Mouse (Mus musculus) stomach, embryonic 14.5 days (tissue): ENCODE data around the gene Srd5a1. TPM values are rescaled to one million over a fixed set of nuclear protein-coding genes. Genes with fewer than 3 reads are reported as not detected.
"Not testable (repeated sequence)": the region's sequence is repeated elsewhere in the genome, so short reads cannot be mapped to it uniquely, and the experiment has no call there.

Experiments
- ATAC-seq: fragments of 200-750 bp; cut with Nextera tagmentation; 2 replicates; pipeline ENCODE4 v1.8.0; 2017; ENCODE audit warnings: low read depth, moderate TSS enrichment; ENCODE audit not compliant: insufficient number of reproducible peaks, insufficient read depth, low FRiP score
- H3K27ac ChIP-seq: fragments of 300-500 bp; sonication (generic); 2 replicates; pipeline ENCODE4 v1.5.1; 2014; ENCODE audit warnings: mild to moderate bottlenecking, low read length, moderate library complexity, mixed read lengths
- H3K27me3 ChIP-seq: fragments of 300-500 bp; sonication (generic); 2 replicates; pipeline ENCODE4 v1.6.1; 2014; ENCODE audit warnings: low read length, control low read depth, mixed read lengths; ENCODE audit not compliant: control insufficient read depth, insufficient read depth
- H3K36me3 ChIP-seq: fragments of 300-500 bp; sonication (generic); 2 replicates; pipeline ENCODE4 v1.6.1; 2014; ENCODE audit warnings: mild to moderate bottlenecking, control low read depth, low read length, moderate library complexity, mixed read lengths; ENCODE audit not compliant: control insufficient read depth, insufficient read depth
- H3K4me1 ChIP-seq: fragments of 300-500 bp; sonication (generic); 2 replicates; pipeline ENCODE4 v1.6.1; 2014; ENCODE audit warnings: low read length, control low read depth, mixed read lengths; ENCODE audit not compliant: control insufficient read depth, insufficient read depth
- H3K4me2 ChIP-seq: fragments of 300-500 bp; sonication (generic); replicated peaks from 2 replicates; pipeline ENCODE4 v1.6.1; 2014; ENCODE audit warnings: low read depth, low read length, control low read depth
- H3K4me3 ChIP-seq: fragments of 300-500 bp; sonication (generic); 2 replicates; pipeline ENCODE4 v1.5.1; 2014; ENCODE audit warnings: low read depth, low read length, control low read depth
- H3K9ac ChIP-seq: fragments of 300-500 bp; sonication (generic); replicated peaks from 2 replicates; pipeline ENCODE4 v1.6.1; 2014; ENCODE audit warnings: low read depth, mild to moderate bottlenecking, control low read depth, low read length, moderate library complexity, mixed read lengths
- H3K9me3 ChIP-seq: fragments of 300-500 bp; sonication (generic); 2 replicates; pipeline ENCODE4 v1.6.1; 2016; ENCODE audit warnings: low read depth, low read length, control low read depth; ENCODE audit not compliant: control insufficient read depth
- WGBS: fragments of 180-500 bp; shearing (Covaris S2); extraction: QIAGEN DNeasy Blood & Tissue Kit; methylation state at CpG from one replicate; pipeline ENCODE4 v1.1.7; 2014; 5-methylcytosine and 5-hydroxymethylcytosine counted together
- polyA plus RNA-seq: library from polyadenylated mRNA; unstranded; fragments of >200 nt; fragmentation: Nextera tagmentation; extraction: Ambion mirVana; gene quantifications from 2 replicates; pipeline ENCODE4 v1.2.1, GENCODE M21; 2014

Srd5a1 gene
- polyA plus RNA-seq, 1 experiment from 2014 or later: 35.3 TPM

DNA sequence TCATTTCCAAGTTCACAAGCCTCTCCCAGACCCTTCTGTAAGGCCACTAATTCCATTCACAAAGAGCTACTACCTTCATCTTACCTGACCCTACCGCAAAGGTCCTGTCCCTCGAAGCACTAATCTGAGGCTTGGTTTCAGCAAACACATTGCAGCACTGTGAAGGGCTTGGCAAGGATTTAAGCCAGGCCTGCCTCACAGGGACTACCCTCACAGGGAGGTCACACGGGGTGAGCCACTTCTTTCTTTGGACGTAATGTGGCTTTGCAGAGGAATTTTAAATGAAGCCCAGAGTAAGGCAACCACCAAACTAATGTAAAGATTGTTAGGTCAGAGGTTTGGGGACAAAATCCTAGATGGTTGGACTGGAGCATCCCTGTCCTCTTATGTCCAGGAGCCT lies 29.3 kb upstream of the Srd5a1 start:
- H3K27me3 ChIP-seq: no peaks in the 10 kb centered on the region

DNA sequence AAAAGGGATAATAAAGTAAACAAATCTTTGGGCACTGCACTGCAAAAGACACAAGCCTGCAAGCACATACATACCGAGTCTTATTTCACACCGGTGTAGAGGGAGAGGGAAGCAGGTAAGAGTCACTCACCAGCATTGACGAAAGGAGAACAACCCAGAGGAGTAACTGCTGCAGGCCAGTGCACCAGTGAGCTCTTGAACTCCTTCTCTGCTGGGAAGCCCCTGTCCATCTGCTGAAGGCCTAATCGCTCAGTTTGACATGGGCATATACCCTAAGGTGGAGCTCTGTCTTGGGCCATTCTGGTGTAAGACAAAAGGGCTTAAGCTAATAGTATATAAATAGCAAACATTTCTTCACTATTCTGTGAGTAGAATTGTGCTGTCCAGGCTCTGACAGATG lies 28.9 kb upstream of the Srd5a1 start:
- Histone ChIP-seq H3K9me3 (no peaks in the 10 kb centered on the region), H3K4me3 (no peak overlapping the region), H3K27me3 (no peaks in the 10 kb centered on the region), H3K4me1 (no peaks in the 10 kb centered on the region), H3K4me2 (no peak overlapping the region), H3K9ac (no peak overlapping the region), H3K27ac (no peak overlapping the region), H3K36me3 (peaks cover 13% of the 10 kb centered on the region)
- no peak for ATAC-seq
- 91% methylated on average over 4 of the region's 4 CpGs for WGBS

More for the DNA sequence above, 29.3 kb upstream of the Srd5a1 start:
- Histone ChIP-seq H3K9me3 (no peaks in the 10 kb centered on the region), H3K27ac (no peak overlapping the region), H3K4me2 (no peak overlapping the region), H3K9ac (no peak overlapping the region), H3K4me3 (no peak overlapping the region), H3K4me1 (no peaks in the 10 kb centered on the region), H3K36me3 (peaks cover 9% of the 10 kb centered on the region)
- 80% methylated on average over 4 of the region's 4 CpGs for WGBS
- ATAC-seq: no peak

DNA sequence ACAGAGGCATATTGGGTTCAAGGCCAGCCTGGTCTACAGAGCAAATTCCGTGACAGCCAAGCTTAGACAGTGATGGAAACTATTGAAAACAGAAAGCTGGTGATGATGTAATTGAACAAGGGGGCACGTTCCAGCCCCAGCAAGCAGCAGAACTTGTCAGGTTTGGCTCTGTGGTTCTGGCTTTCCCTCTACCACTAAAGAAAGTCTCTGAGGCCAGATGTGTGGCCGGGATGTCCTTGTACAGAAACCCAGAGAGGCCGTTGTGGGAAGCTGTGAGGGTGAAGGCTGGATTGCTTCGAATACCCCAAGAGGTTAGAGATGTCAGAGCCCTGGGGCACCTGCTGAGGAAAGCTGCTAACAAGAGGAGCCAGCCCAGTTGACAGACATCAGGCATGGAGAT lies 28.0 kb upstream of the Srd5a1 start:
- ATAC-seq: no peak
- H3K4me1 ChIP-seq: no peaks in the 10 kb centered on the region
- no peak overlapping the region for H3K9ac ChIP-seq
- no peaks in the 10 kb centered on the region for H3K27me3 ChIP-seq
- 86% methylated on average over 5 of the region's 5 CpGs for WGBS
- H3K27ac ChIP-seq: no peak overlapping the region
- H3K4me2 ChIP-seq: no peak overlapping the region
- no peak overlapping the region for H3K4me3 ChIP-seq
- H3K9me3 ChIP-seq: no peaks in the 10 kb centered on the region
- H3K36me3 ChIP-seq: peaks cover 22% of the 10 kb centered on the region

DNA sequence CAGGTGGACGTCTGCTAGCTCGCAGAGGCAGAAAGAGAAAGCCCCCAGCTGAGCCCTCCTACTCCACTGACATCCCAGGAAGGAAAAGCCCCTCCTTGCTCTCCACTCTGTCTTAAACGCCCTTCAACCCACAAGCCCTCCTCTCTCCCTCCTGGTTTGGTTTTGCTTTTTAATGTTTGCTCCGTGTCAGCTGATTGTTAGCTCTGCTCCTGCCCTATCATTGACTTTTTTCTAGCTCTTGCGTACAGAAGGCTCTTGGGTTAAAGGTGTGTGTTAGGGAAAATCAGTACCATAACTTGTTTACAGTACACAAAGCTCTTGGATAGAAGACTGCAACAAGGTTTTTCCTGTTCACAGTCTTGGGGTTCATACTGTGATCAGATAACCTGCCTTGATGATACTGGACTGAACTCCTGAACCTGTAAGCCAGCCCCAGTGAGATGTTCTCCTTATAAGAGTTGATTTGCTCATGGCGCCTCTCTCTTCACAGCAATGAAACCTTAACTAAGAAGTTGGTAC lies 26.9 kb upstream of the Srd5a1 start:
- Histone ChIP-seq H3K9ac (no peak overlapping the region), H3K27me3 (no peaks in the 10 kb centered on the region), H3K4me1 (no peaks in the 10 kb centered on the region), H3K27ac (no peak overlapping the region), H3K9me3 (no peaks in the 10 kb centered on the region), H3K36me3 (peaks cover 32% of the 10 kb centered on the region), H3K4me3 (no peak overlapping the region), H3K4me2 (no peak overlapping the region)
- ATAC-seq: no peak
- WGBS: 80% methylated on average over 6 of the region's 6 CpGs

DNA sequence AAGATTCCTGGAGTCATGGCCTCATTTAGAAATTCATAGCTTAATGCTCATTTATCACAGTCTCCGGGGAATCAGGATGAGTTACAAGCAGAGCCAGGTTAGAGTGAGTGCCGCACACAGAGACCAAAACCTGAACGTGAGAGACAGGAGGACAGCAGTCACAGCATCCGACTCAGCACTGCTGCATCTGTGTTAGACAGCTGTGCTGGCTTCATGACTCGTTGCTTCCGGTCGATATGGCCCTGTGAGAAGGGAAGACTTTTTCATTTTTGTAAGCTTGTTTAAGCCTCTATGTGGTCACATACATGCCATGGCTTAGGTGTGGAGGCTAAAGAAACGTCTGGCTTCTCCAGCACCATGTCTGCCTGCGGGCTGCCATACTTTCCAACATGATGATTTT lies 26.4 kb upstream of the Srd5a1 start:
- no peak overlapping the region for H3K9ac ChIP-seq
- no peak overlapping the region for H3K4me2 ChIP-seq
- H3K36me3 ChIP-seq: peaks cover 36% of the 10 kb centered on the region
- H3K27me3 ChIP-seq: no peaks in the 10 kb centered on the region
- H3K27ac ChIP-seq: no peak overlapping the region
- WGBS: 82% methylated on average over 9 of the region's 9 CpGs
- H3K4me1 ChIP-seq: no peaks in the 10 kb centered on the region
- H3K9me3 ChIP-seq: no peaks in the 10 kb centered on the region
- no peak for ATAC-seq
- H3K4me3 ChIP-seq: no peak overlapping the region

DNA sequence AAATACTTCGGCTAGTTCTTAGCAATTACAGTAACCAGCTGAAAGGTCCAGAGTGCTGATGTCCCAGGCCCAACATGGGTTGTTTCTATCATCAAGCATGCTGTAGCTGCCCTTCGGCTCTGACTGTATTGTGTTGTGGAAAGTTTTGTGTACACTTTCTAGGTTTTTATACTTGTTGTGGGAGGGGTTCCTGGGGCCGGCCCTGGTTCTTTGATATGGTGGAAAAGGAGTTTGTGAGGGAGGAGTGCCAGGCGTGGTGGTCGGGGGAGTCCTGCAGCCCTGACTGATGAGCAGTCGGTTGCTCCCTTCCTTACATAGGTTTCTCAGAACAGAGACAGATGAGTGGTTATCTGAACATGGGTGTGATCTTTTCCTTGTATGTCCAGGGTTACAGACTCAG lies 25.6 kb upstream of the Srd5a1 start:
- Histone ChIP-seq H3K9me3 (no peaks in the 10 kb centered on the region), H3K27me3 (no peaks in the 10 kb centered on the region), H3K4me1 (no peaks in the 10 kb centered on the region), H3K36me3 (peaks cover 44% of the 10 kb centered on the region), H3K4me2 (no peak overlapping the region), H3K27ac (no peak overlapping the region), H3K4me3 (no peak overlapping the region), H3K9ac (no peak overlapping the region)
- WGBS: 79% methylated on average over 6 of the region's 6 CpGs
- ATAC-seq: no peak

DNA sequence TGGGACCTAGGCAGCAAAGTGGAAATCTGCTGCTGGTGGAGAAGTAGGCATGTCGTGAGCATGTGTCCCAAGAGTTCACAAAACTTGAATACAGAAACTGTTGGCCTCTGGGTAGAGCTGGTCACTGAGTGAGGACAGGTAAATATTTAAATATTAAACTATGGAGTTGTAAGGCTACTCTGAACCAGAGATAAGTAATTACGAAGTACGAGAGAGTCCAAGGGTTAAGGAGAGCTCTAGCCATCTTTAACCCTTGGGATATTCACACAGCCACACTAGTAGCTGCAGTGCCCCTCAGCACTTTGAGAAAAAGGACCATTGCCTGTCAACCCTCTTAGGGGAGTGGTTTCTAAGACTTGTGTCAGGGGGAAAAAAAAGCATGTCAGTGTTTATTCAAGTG lies 25.1 kb upstream of the Srd5a1 start:
- H3K36me3 ChIP-seq: peaks cover 48% of the 10 kb centered on the region
- no peak for ATAC-seq
- H3K27ac ChIP-seq: no peak overlapping the region
- H3K27me3 ChIP-seq: no peaks in the 10 kb centered on the region
- H3K4me1 ChIP-seq: no peaks in the 10 kb centered on the region
- H3K4me3 ChIP-seq: no peak overlapping the region
- H3K9me3 ChIP-seq: no peaks in the 10 kb centered on the region
- no peak overlapping the region for H3K9ac ChIP-seq
- H3K4me2 ChIP-seq: no peak overlapping the region
- 74% methylated on average over 3 of the region's 3 CpGs for WGBS

DNA sequence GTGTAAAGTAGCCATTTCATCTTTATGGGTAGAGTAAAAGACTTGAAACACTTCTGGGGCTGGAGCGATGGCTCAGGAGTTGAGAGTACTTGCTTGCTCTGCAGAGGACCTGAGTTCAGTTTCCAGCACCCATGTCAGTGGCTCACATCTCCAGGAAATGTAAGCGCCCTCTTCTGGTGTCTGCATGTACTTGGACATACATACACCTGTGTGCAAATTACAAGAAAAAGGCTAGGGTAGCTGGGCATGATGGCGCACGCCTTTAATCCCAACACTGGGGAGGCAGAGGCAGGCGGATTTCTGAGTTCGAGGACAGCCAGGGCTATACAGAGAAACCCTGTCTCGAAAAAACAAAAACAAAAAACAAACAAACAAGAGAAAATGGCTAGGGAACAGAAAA lies 24.6 kb upstream of the Srd5a1 start:
- not testable (repeated sequence) for H3K9me3 ChIP-seq, H3K4me1 ChIP-seq, ATAC-seq, H3K4me3 ChIP-seq, H3K9ac ChIP-seq, H3K27me3 ChIP-seq, H3K27ac ChIP-seq, H3K4me2 ChIP-seq
- WGBS: 97% methylated on average over 7 of the region's 7 CpGs
- H3K36me3 ChIP-seq: peaks cover 54% of the 10 kb centered on the region

DNA sequence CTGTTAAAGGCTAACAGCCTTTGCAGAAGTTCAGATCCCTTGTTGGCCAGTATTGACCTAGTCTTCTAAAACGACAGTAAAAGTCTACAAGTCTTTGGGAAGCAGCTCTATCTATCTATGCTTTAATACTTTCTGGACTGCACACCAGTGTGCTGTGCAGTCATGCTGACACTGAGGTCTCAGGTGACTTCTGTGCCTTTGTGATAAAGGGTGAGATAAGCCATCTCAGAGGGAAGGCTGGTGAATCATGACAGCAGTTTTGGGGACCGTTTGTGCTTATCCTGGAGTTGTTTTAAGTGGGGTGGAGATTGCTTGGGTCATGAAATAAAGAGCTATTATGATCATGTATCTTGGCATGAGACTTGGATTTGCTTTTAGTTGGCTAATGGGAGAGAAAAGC lies 22.7 kb upstream of the Srd5a1 start:
- Histone ChIP-seq H3K27ac (no peak overlapping the region), H3K27me3 (no peaks in the 10 kb centered on the region), H3K4me3 (no peak overlapping the region), H3K9ac (no peak overlapping the region), H3K9me3 (no peaks in the 10 kb centered on the region), H3K4me2 (no peak overlapping the region), H3K36me3 (peaks cover 72% of the 10 kb centered on the region), H3K4me1 (no peaks in the 10 kb centered on the region)
- WGBS: 95% methylated on average over 2 of the region's 2 CpGs
- no peak for ATAC-seq
